Mouse (Mus musculus) hindbrain, postnatal 0 days (tissue): ENCODE measurements around the gene Casp4. TPM values are rescaled to one million over a fixed set of nuclear protein-coding genes. Genes with fewer than 3 reads are reported as not detected.

ENCODE experiments used
- ATAC-seq: fragments of 200-750 bp; cut with Nextera tagmentation; 2 replicates; pipeline ENCODE4 v1.8.0; 2017; ENCODE audit warnings: mild to moderate bottlenecking, moderate TSS enrichment, moderate library complexity
- DNase-seq: peaks from one replicate; pipeline ENCODE4 v3.0.0-alpha.2; 2015; ENCODE audit warnings: low spot score
- H3K27ac ChIP-seq: fragments of 300-500 bp; sonication (generic); 2 replicates; pipeline ENCODE4 v1.5.1; 2014; ENCODE audit warnings: mild to moderate bottlenecking
- H3K27me3 ChIP-seq: fragments of 300-500 bp; sonication (generic); 2 replicates; pipeline ENCODE4 v1.6.1; 2014; ENCODE audit warnings: low read length, mixed read lengths; ENCODE audit not compliant: insufficient read depth
- H3K36me3 ChIP-seq: fragments of 300-500 bp; sonication (generic); 2 replicates; pipeline ENCODE4 v1.6.1; 2014; ENCODE audit warnings: low read length, mixed read lengths; ENCODE audit not compliant: insufficient read depth
- H3K4me1 ChIP-seq: fragments of 300-500 bp; sonication (generic); 2 replicates; pipeline ENCODE4 v1.6.1; 2014; ENCODE audit warnings: antibody characterized with exemption, low read length, mixed read lengths; ENCODE audit not compliant: insufficient read depth
- H3K4me2 ChIP-seq: fragments of 300-500 bp; sonication (generic); 2 replicates; pipeline ENCODE4 v1.6.1; 2014; ENCODE audit warnings: low read depth, mild to moderate bottlenecking, low read length, moderate library complexity, mixed read lengths
- H3K4me3 ChIP-seq: fragments of 300-500 bp; sonication (generic); 2 replicates; pipeline ENCODE4 v1.5.1; 2014; ENCODE audit warnings: low read length
- H3K9ac ChIP-seq: fragments of 300-500 bp; sonication (generic); replicated peaks from 2 replicates; pipeline ENCODE4 v1.6.1; 2014; ENCODE audit warnings: mild to moderate bottlenecking, low read length, moderate library complexity, mixed read lengths
- H3K9me3 ChIP-seq: fragments of 300-500 bp; sonication (generic); 2 replicates; pipeline ENCODE4 v1.6.1; 2016; ENCODE audit warnings: low read length, mixed read lengths
- CTCF ChIP-seq: IDR thresholded peaks from 2 replicates; pipeline ENCODE4 v1.5.1; 2016; ENCODE audit warnings: antibody characterized with exemption, control low read depth, low read depth
- WGBS: fragments of 180-500 bp; shearing (Covaris S2); extraction: QIAGEN DNeasy Blood & Tissue Kit; methylation state at CpG from one replicate; pipeline ENCODE4 v1.1.7; 2014; 5-methylcytosine and 5-hydroxymethylcytosine counted together
- polyA plus RNA-seq: library from polyadenylated mRNA; unstranded; fragments of >200 nt; fragmentation: Nextera tagmentation; extraction: Ambion mirVana; gene quantifications from 2 replicates; pipeline ENCODE4 v1.2.1, GENCODE M21; 2015
- total RNA-seq: library from RNA; depleted of rRNA; stranded (reverse); fragments of >200 nt; gene quantifications from 2 replicates; pipeline ENCODE4 v1.2.3, GENCODE M21; 2014; rRNA removed

The Casp4 gene
- total RNA-seq: 0.16 and 0.25 TPM in 2 replicates
- 0.55 and 1.3 TPM in 2 replicates for polyA plus RNA-seq

GRCm38 (mm10) chr9:5308561-5308960, at the start of gene Casp4:
Gene Casp4 (plus strand): TSS chr9:5308828.
- no peak for TF ChIP-seq CTCF
- Histone ChIP-seq H3K36me3 (no peaks in the 10 kb centered on the region), H3K9me3 (no peaks in the 10 kb centered on the region), H3K27ac (no peak within 1 kb of the TSS), H3K27me3 (no peaks in the 10 kb centered on the region), H3K4me1 (no peaks in the 10 kb centered on the region), H3K4me2 (no peak within 1 kb of the TSS), H3K9ac (no peak within 1 kb of the TSS), H3K4me3 (no peak within 1 kb of the TSS)
- 68% methylated on average over 5 of the region's 5 CpGs for WGBS
- ATAC-seq (no peak), DNase-seq (no peak)

GRCm38 (mm10) chr9:5263951-5264475, 44.6 kb upstream of the Casp4 start:
- no peak overlapping the region for H3K9ac ChIP-seq
- no peaks in the 10 kb centered on the region for H3K4me1 ChIP-seq
- no peaks in the 10 kb centered on the region for H3K9me3 ChIP-seq
- WGBS: 51% methylated on average over 2 of the region's 2 CpGs
- H3K27ac ChIP-seq: no peak overlapping the region
- no peak for TF ChIP-seq CTCF
- no peak overlapping the region for H3K4me3 ChIP-seq
- ATAC-seq: no peak
- no peak for DNase-seq
- H3K36me3 ChIP-seq: no peaks in the 10 kb centered on the region
- no peak overlapping the region for H3K4me2 ChIP-seq
- H3K27me3 ChIP-seq: no peaks in the 10 kb centered on the region

GRCm38 (mm10) chr9:5270274-5270673, 38.4 kb upstream of the Casp4 start:
- H3K4me1 ChIP-seq: no peaks in the 10 kb centered on the region
- no peak overlapping the region for H3K27ac ChIP-seq
- H3K36me3 ChIP-seq: no peaks in the 10 kb centered on the region
- H3K9ac ChIP-seq: no peak overlapping the region
- DNase-seq (no peak), ATAC-seq (no peak)
- TF ChIP-seq CTCF: no peak
- H3K4me3 ChIP-seq: no peak overlapping the region
- H3K27me3 ChIP-seq: no peaks in the 10 kb centered on the region
- H3K4me2 ChIP-seq: no peak overlapping the region
- 90% methylated on average over 2 of the region's 2 CpGs for WGBS
- H3K9me3 ChIP-seq: no peaks in the 10 kb centered on the region

- no peaks in the 10 kb centered on the region for H3K9me3 ChIP-seq
- no peak overlapping the region for H3K4me2 ChIP-seq
- no peak overlapping the region for H3K27ac ChIP-seq
- H3K9ac ChIP-seq: no peak overlapping the region
- no peaks in the 10 kb centered on the region for H3K27me3 ChIP-seq
- no peak for ATAC-seq
- no peak for TF ChIP-seq CTCF
- H3K4me3 ChIP-seq: no peak overlapping the region
- no peak for DNase-seq
- no peaks in the 10 kb centered on the region for H3K36me3 ChIP-seq
- no peaks in the 10 kb centered on the region for H3K4me1 ChIP-seq
- WGBS: 79% methylated on average over 1 of the region's 1 CpGs
Observed at GRCm38 (mm10) chr9:5270884-5271283, 37.7 kb upstream of the Casp4 start.

GRCm38 (mm10) chr9:5271334-5271845, 37.2 kb upstream of the Casp4 start:
- no peaks in the 10 kb centered on the region for H3K27me3 ChIP-seq
- TF ChIP-seq CTCF: no peak
- H3K4me1 ChIP-seq: no peaks in the 10 kb centered on the region
- H3K36me3 ChIP-seq: no peaks in the 10 kb centered on the region
- ATAC-seq (no peak), DNase-seq (no peak)
- H3K9me3 ChIP-seq: no peaks in the 10 kb centered on the region
- H3K4me3 ChIP-seq: no peak overlapping the region
- WGBS: 81% methylated on average over 6 of the region's 6 CpGs
- no peak overlapping the region for H3K4me2 ChIP-seq
- no peak overlapping the region for H3K9ac ChIP-seq
- H3K27ac ChIP-seq: no peak overlapping the region

GRCm38 (mm10) chr9:5286071-5286470, 22.6 kb upstream of the Casp4 start:
- Histone ChIP-seq H3K4me3 (no peak overlapping the region), H3K4me2 (no peak overlapping the region), H3K27ac (no peak overlapping the region), H3K36me3 (no peaks in the 10 kb centered on the region), H3K9ac (no peak overlapping the region), H3K4me1 (no peaks in the 10 kb centered on the region), H3K9me3 (no peaks in the 10 kb centered on the region), H3K27me3 (no peaks in the 10 kb centered on the region)
- ATAC-seq (no peak), DNase-seq (no peak)
- 82% methylated on average over 2 of the region's 2 CpGs for WGBS
- TF ChIP-seq CTCF: no peak

- H3K4me2 ChIP-seq: no peak overlapping the region
- no peaks in the 10 kb centered on the region for H3K9me3 ChIP-seq
- H3K9ac ChIP-seq: no peak overlapping the region
- TF ChIP-seq CTCF: no peak
- H3K27me3 ChIP-seq: no peaks in the 10 kb centered on the region
- H3K4me3 ChIP-seq: no peak overlapping the region
- DNase-seq (no peak), ATAC-seq (no peak)
- H3K36me3 ChIP-seq: no peaks in the 10 kb centered on the region
- H3K4me1 ChIP-seq: no peaks in the 10 kb centered on the region
- no peak overlapping the region for H3K27ac ChIP-seq
Observed at GRCm38 (mm10) chr9:5286597-5286996, 22.0 kb upstream of the Casp4 start.
